Mouse (Mus musculus) megakaryocyte, embryonic 14.5 days (primary cell): Measurements from ENCODE around the gene Gm17509.

Experiments
- FLI1 ChIP-seq: IDR thresholded peaks from 2 replicates; pipeline ENCODE4 v1.6.1; 2012; ENCODE audit warnings: low read length, inconsistent platforms, mixed read lengths
- GATA1 ChIP-seq: IDR thresholded peaks from 3 replicates; pipeline ENCODE4 v1.6.1; 2012; ENCODE audit warnings: mixed read lengths, low read length, inconsistent platforms, borderline replicate concordance

DNA sequence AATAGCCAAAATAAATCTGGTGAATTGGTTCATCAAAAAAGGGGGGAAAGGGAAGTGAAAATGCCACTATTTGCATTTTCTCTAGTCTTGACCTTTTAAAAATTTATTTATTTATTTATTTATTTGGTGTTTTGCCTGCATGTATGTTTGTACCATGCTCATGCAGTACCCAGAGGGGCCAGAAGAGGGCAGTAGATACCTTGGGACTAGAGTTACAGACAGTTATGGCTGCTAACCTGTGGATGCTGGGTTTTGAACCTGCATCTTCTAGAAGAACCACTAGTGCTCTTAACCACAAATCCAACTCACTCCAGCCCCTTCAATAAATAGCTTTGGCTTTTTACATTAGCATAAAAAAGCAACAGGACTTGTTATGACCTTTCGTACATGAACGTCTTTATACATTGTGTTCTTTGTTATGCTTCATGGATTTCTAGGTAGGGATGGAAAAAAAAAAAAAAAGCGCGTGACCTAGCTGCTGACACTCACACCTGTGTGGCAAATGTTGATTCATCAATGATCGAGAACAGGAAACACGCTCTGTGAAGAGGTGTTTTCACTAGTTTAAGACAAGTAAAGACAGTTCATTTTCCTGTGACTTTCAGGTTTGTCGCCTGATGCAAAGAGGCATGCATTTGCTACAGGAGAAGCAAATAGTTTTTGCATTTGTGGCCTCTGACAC is 22.3 kb downstream of the Gm17509 start:
- TF ChIP-seq GATA1 (no peak), FLI1 (no peak)
